Mouse (Mus musculus) embryonic facial prominence, embryonic 12.5 days (tissue): ENCODE measurements at regions not wholly inside any gene's neighbourhood (a gene's known extent, or its start where the extent isn't known, plus 50 kb on each side); places are given as distances from the start of the nearest gene placed in this dataset.

Experiments used
- ATAC-seq: fragments of 200-750 bp; cut with Nextera tagmentation; 2 replicates; pipeline ENCODE4 v1.8.0; 2017; ENCODE audit not compliant: insufficient number of reproducible peaks, insufficient read depth, low FRiP score, low TSS enrichment
- H3K27ac ChIP-seq: fragments of 300-500 bp; sonication (generic); 2 replicates; pipeline ENCODE4 v1.5.1; 2016; ENCODE audit warnings: mild to moderate bottlenecking
- H3K27me3 ChIP-seq: fragments of 300-500 bp; sonication (generic); 2 replicates; pipeline ENCODE4 v1.6.1; 2016; ENCODE audit warnings: mild to moderate bottlenecking, moderate library complexity
- H3K36me3 ChIP-seq: fragments of 300-500 bp; sonication (generic); 2 replicates; pipeline ENCODE4 v1.6.1; 2016; ENCODE audit warnings: mild to moderate bottlenecking
- H3K4me1 ChIP-seq: fragments of 300-500 bp; sonication (generic); 2 replicates; pipeline ENCODE4 v1.6.1; 2016
- H3K4me2 ChIP-seq: fragments of 300-500 bp; sonication (generic); replicated peaks from 2 replicates; pipeline ENCODE4 v1.6.1; 2016; ENCODE audit warnings: mild to moderate bottlenecking, moderate library complexity
- H3K4me3 ChIP-seq: fragments of 300-500 bp; sonication (generic); 2 replicates; pipeline ENCODE4 v1.5.1; 2016; ENCODE audit warnings: mild to moderate bottlenecking
- H3K9ac ChIP-seq: fragments of 300-500 bp; sonication (generic); 2 replicates; pipeline ENCODE4 v1.6.1; 2016; ENCODE audit warnings: mild to moderate bottlenecking, moderate library complexity
- H3K9me3 ChIP-seq: fragments of 300-500 bp; sonication (generic); 2 replicates; pipeline ENCODE4 v1.6.1; 2016; ENCODE audit warnings: mild to moderate bottlenecking, moderate library complexity
- WGBS: fragments of 180-500 bp; shearing (Covaris S2); methylation state at CpG from one replicate; pipeline ENCODE4 v1.1.7; 2016; 5-methylcytosine and 5-hydroxymethylcytosine counted together

GRCm38 (mm10) chr10:67697401-67698195 lies 148.8 kb upstream of the Ado start:
- Histone ChIP-seq H3K4me3 (no peak overlapping the region), H3K27ac (no peak overlapping the region), H3K27me3 (no peaks in the 10 kb centered on the region), H3K4me2 (no peak overlapping the region), H3K4me1 (no peaks in the 10 kb centered on the region), H3K36me3 (no peaks in the 10 kb centered on the region), H3K9me3 (no peaks in the 10 kb centered on the region), H3K9ac (no peak overlapping the region)
- WGBS, result 77% methylated on average over 16 of the region's 16 CpGs
- ATAC-seq, result no peak

- H3K4me3 ChIP-seq, result no peak overlapping the region
- H3K4me2 ChIP-seq, result no peak overlapping the region
- H3K27me3 ChIP-seq, result no peaks in the 10 kb centered on the region
- no peak overlapping the region for H3K9ac ChIP-seq
- no peak overlapping the region for H3K27ac ChIP-seq
- H3K36me3 ChIP-seq, result no peaks in the 10 kb centered on the region
- no peaks in the 10 kb centered on the region for H3K9me3 ChIP-seq
- H3K4me1 ChIP-seq, result no peaks in the 10 kb centered on the region
- 43% methylated on average over 10 of the region's 10 CpGs for WGBS
- no peak for ATAC-seq
Measured at GRCm38 (mm10) chr10:67695891-67696853, 147.4 kb upstream of the Ado start.

GRCm38 (mm10) chr10:67694751-67695150 lies 146.0 kb upstream of the Ado start:
- 87% methylated on average over 4 of the region's 4 CpGs for WGBS
- ATAC-seq, result no peak
- no peaks in the 10 kb centered on the region for H3K4me1 ChIP-seq
- H3K27ac ChIP-seq, result no peak overlapping the region
- no peaks in the 10 kb centered on the region for H3K9me3 ChIP-seq
- no peak overlapping the region for H3K4me3 ChIP-seq
- H3K4me2 ChIP-seq, result no peak overlapping the region
- no peaks in the 10 kb centered on the region for H3K36me3 ChIP-seq
- H3K27me3 ChIP-seq, result no peaks in the 10 kb centered on the region
- H3K9ac ChIP-seq, result no peak overlapping the region

GRCm38 (mm10) chr10:67693586-67693985 lies 144.8 kb upstream of the Ado start:
- no peaks in the 10 kb centered on the region for H3K4me1 ChIP-seq
- H3K9ac ChIP-seq, result no peak overlapping the region
- no peak overlapping the region for H3K4me3 ChIP-seq
- no peaks in the 10 kb centered on the region for H3K36me3 ChIP-seq
- no peak for ATAC-seq
- no peaks in the 10 kb centered on the region for H3K9me3 ChIP-seq
- no peaks in the 10 kb centered on the region for H3K27me3 ChIP-seq
- H3K27ac ChIP-seq, result no peak overlapping the region
- no peak overlapping the region for H3K4me2 ChIP-seq
- WGBS, result 82% methylated on average over 4 of the region's 4 CpGs

GRCm38 (mm10) chr10:67689944-67690670 lies 141.4 kb upstream of the Ado start:
- 88% methylated on average over 15 of the region's 15 CpGs for WGBS
- Histone ChIP-seq H3K4me2 (no peak overlapping the region), H3K27ac (no peak overlapping the region), H3K36me3 (no peaks in the 10 kb centered on the region), H3K4me3 (no peak overlapping the region), H3K4me1 (no peaks in the 10 kb centered on the region), H3K9ac (no peak overlapping the region), H3K9me3 (no peaks in the 10 kb centered on the region), H3K27me3 (no peaks in the 10 kb centered on the region)
- ATAC-seq, result no peak

- Histone ChIP-seq H3K27me3 (no peaks in the 10 kb centered on the region), H3K36me3 (no peaks in the 10 kb centered on the region), H3K4me3 (no peak overlapping the region), H3K4me2 (no peak overlapping the region), H3K9me3 (no peaks in the 10 kb centered on the region), H3K27ac (no peak overlapping the region), H3K4me1 (no peaks in the 10 kb centered on the region), H3K9ac (no peak overlapping the region)
- 89% methylated on average over 4 of the region's 4 CpGs for WGBS
- ATAC-seq, result no peak
Measured at GRCm38 (mm10) chr10:67679382-67679781, 130.6 kb upstream of the Ado start.

GRCm38 (mm10) chr10:67673450-67673849 lies 124.7 kb upstream of the Ado start:
- H3K9ac ChIP-seq, result no peak overlapping the region
- H3K27me3 ChIP-seq, result no peaks in the 10 kb centered on the region
- 81% methylated on average over 8 of the region's 8 CpGs for WGBS
- no peaks in the 10 kb centered on the region for H3K36me3 ChIP-seq
- no peak for ATAC-seq
- H3K4me2 ChIP-seq, result no peak overlapping the region
- no peak overlapping the region for H3K27ac ChIP-seq
- H3K9me3 ChIP-seq, result no peaks in the 10 kb centered on the region
- no peak overlapping the region for H3K4me3 ChIP-seq
- no peaks in the 10 kb centered on the region for H3K4me1 ChIP-seq

GRCm38 (mm10) chr10:67672281-67672680 lies 123.5 kb upstream of the Ado start:
- H3K4me3 ChIP-seq, result no peak overlapping the region
- H3K4me1 ChIP-seq, result no peaks in the 10 kb centered on the region
- 80% methylated on average over 8 of the region's 8 CpGs for WGBS
- no peaks in the 10 kb centered on the region for H3K36me3 ChIP-seq
- no peak overlapping the region for H3K27ac ChIP-seq
- H3K27me3 ChIP-seq, result no peaks in the 10 kb centered on the region
- no peak overlapping the region for H3K4me2 ChIP-seq
- H3K9ac ChIP-seq, result no peak overlapping the region
- H3K9me3 ChIP-seq, result no peaks in the 10 kb centered on the region
- ATAC-seq, result no peak

- H3K4me1 ChIP-seq, result no peaks in the 10 kb centered on the region
- 83% methylated on average over 2 of the region's 2 CpGs for WGBS
- H3K4me3 ChIP-seq, result no peak overlapping the region
- H3K27me3 ChIP-seq, result no peaks in the 10 kb centered on the region
- ATAC-seq, result no peak
- H3K4me2 ChIP-seq, result no peak overlapping the region
- no peaks in the 10 kb centered on the region for H3K9me3 ChIP-seq
- no peaks in the 10 kb centered on the region for H3K36me3 ChIP-seq
- no peak overlapping the region for H3K27ac ChIP-seq
- no peak overlapping the region for H3K9ac ChIP-seq
Measured at GRCm38 (mm10) chr10:67669066-67669465, 120.3 kb upstream of the Ado start.

- H3K4me1 ChIP-seq, result no peaks in the 10 kb centered on the region
- H3K9ac ChIP-seq, result no peak overlapping the region
- ATAC-seq, result no peak
- H3K27ac ChIP-seq, result no peak overlapping the region
- no peak overlapping the region for H3K4me2 ChIP-seq
- no peak overlapping the region for H3K4me3 ChIP-seq
- no peaks in the 10 kb centered on the region for H3K36me3 ChIP-seq
- 66% methylated on average over 3 of the region's 3 CpGs for WGBS
- H3K9me3 ChIP-seq, result no peaks in the 10 kb centered on the region
- no peaks in the 10 kb centered on the region for H3K27me3 ChIP-seq
Measured at GRCm38 (mm10) chr10:67663028-67663427, 114.3 kb upstream of the Ado start.

GRCm38 (mm10) chr10:67661666-67662065 lies 112.9 kb upstream of the Ado start:
- Histone ChIP-seq H3K4me2 (no peak overlapping the region), H3K9me3 (no peaks in the 10 kb centered on the region), H3K4me3 (no peak overlapping the region), H3K27ac (no peak overlapping the region), H3K4me1 (no peaks in the 10 kb centered on the region), H3K36me3 (no peaks in the 10 kb centered on the region), H3K9ac (no peak overlapping the region), H3K27me3 (no peaks in the 10 kb centered on the region)
- WGBS, result 85% methylated on average over 4 of the region's 4 CpGs
- no peak for ATAC-seq
